23 mouse cellular contexts compared by ENCODE assay signal in the genomic region with DNA sequence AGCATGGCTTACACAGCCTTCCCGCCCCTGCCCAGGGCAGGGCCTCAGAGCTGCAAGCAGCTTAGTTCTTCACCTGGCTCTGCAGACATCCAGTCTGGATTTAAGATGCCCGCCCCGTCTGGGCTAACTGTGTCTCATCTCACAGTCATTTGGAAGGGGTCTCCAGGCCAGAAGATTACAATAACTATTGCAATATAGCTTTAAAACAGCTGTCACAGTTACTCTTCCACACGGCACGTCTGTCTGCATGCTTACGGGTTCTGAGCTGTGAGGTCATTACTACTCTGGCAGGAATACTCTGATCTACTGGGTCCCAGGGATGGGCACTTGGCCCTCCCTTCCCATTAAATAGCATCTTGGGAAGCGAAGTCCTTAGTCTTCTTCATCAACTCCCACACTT.
DNase-seq lines count a peak whose midpoint lies in the region; ATAC-seq and TF ChIP-seq lines count a peak whose summit lies in the region.
"Had no signal": no experiment of that assay in that cellular context is flagged by ENCODE, and none has a peak within 500 bp of the region (broad histone marks: within the 10 kb centered on the region; RNA-seq: fewer than 3 reads in every experiment).

No protein-coding gene starts in this region.

- DNase-seq in lung, embryonic 14.5 days, result peak; percentile 20
- no peak for DNase-seq in lung, postnatal 36 days
- DNase-seq in embryonic facial prominence, embryonic 14.5 days (ENCODE audit: low spot score), result peak; percentile 12
- DNase-seq in urinary bladder, adult 2 months (ENCODE audit: low spot score), result no peak
- no peak for DNase-seq in cerebellum, postnatal 36 days
- DNase-seq: adrenal gland, adult 8-10 months; adrenal gland, postnatal 25 days; cerebellum, adult 18-20 months; cerebellum, adult 9-10 months; cerebellum, postnatal 14 days; forebrain, postnatal 0 days; gastrocnemius, postnatal 25 days; heart, adult 2 months; heart, postnatal 14 days had no signal

- H3K9me3 ChIP-seq in lung, embryonic 14.5 days (ENCODE audit: low read depth, low read length), result no peaks in the 10 kb centered on the region; the same call in 1 of the 2 replicates
- H3K9me3 ChIP-seq in embryonic facial prominence, embryonic 14.5 days (ENCODE audit: control insufficient read depth, low read length), result no peaks in the 10 kb centered on the region
- peaks cover 5% of the 10 kb centered on the region; the same call in 1 of the 2 replicates for H3K9me3 ChIP-seq in limb, embryonic 12.5 days
- H3K9me3 ChIP-seq: embryonic facial prominence, embryonic 15.5 days; heart, embryonic 10.5 days; hindbrain, embryonic 15.5 days had no signal

- H3K27me3 ChIP-seq in lung, embryonic 14.5 days (ENCODE audit: insufficient read depth, low read length), result no peaks in the 10 kb centered on the region
- no peaks in the 10 kb centered on the region for H3K27me3 ChIP-seq in embryonic facial prominence, embryonic 14.5 days (replicated peaks; ENCODE audit: control insufficient read depth, insufficient read depth, low read length)
- no peaks in the 10 kb centered on the region for H3K27me3 ChIP-seq in limb, embryonic 12.5 days
- no peaks in the 10 kb centered on the region for H3K27me3 ChIP-seq in myocyte (ENCODE audit: control insufficient read depth, insufficient read depth, insufficient read length)
- H3K27me3 ChIP-seq: embryonic facial prominence, embryonic 15.5 days; heart, embryonic 13.5 days; hindbrain, embryonic 12.5 days; hindbrain, embryonic 15.5 days had no signal

- TF ChIP-seq POLR2A in myocyte (IDR thresholded peaks at IDR 0.05; ENCODE audit: insufficient read length, low read depth), result no peak

- no peak for TF ChIP-seq CTCF in lung, embryonic 14.5 days (IDR thresholded peaks at IDR 0.05; ENCODE audit: low read depth)

- H3K9ac ChIP-seq in lung, embryonic 14.5 days, result no peak overlapping the region
- no peak overlapping the region for H3K9ac ChIP-seq in embryonic facial prominence, embryonic 14.5 days (ENCODE audit: low read depth, low read length)
- no peak overlapping the region for H3K9ac ChIP-seq in limb, embryonic 12.5 days (replicated peaks)
- H3K9ac ChIP-seq: embryonic facial prominence, embryonic 15.5 days; forebrain, postnatal 0 days; heart, embryonic 13.5 days; hindbrain, embryonic 12.5 days; hindbrain, embryonic 15.5 days had no signal

- no peaks in the 10 kb centered on the region for H3K79me2 ChIP-seq in myocyte (ENCODE audit: control insufficient read depth, insufficient read depth)

- 41% methylated on average over 7 of the region's 7 CpGs for WGBS in lung, embryonic 14.5 days
- WGBS in embryonic facial prominence, embryonic 14.5 days, result 70% methylated on average over 7 of the region's 7 CpGs
- WGBS in limb, embryonic 12.5 days, result 76% methylated on average over 7 of the region's 7 CpGs

- H3K4me2 ChIP-seq in lung, embryonic 14.5 days, result no peak overlapping the region
- no peak overlapping the region for H3K4me2 ChIP-seq in embryonic facial prominence, embryonic 14.5 days (ENCODE audit: low read depth, low read length)
- no peak overlapping the region for H3K4me2 ChIP-seq in limb, embryonic 12.5 days
- H3K4me2 ChIP-seq in myocyte (ENCODE audit: low read depth), result no peak overlapping the region
- H3K4me2 ChIP-seq: embryonic facial prominence, embryonic 15.5 days; heart, embryonic 13.5 days; hindbrain, embryonic 12.5 days; hindbrain, embryonic 15.5 days had no signal

- no peak overlapping the region for H3K27ac ChIP-seq in lung, embryonic 14.5 days (ENCODE audit: low read depth)
- no peak overlapping the region for H3K27ac ChIP-seq in embryonic facial prominence, embryonic 14.5 days (replicated peaks; ENCODE audit: low read depth, low read length)
- H3K27ac ChIP-seq in limb, embryonic 12.5 days, result no peak overlapping the region
- H3K27ac ChIP-seq: embryonic facial prominence, embryonic 15.5 days; heart, adult 2 months; heart, embryonic 10.5 days; heart, embryonic 13.5 days; hindbrain, embryonic 12.5 days; hindbrain, embryonic 15.5 days had no signal

- H3K4me3 ChIP-seq in lung, embryonic 14.5 days (ENCODE audit: low read depth, low read length), result no peak overlapping the region
- no peak overlapping the region for H3K4me3 ChIP-seq in embryonic facial prominence, embryonic 14.5 days (ENCODE audit: low read depth, low read length)
- no peak overlapping the region for H3K4me3 ChIP-seq in limb, embryonic 12.5 days (replicated peaks)
- H3K4me3 ChIP-seq in myocyte, result no peak overlapping the region
- H3K4me3 ChIP-seq: embryonic facial prominence, embryonic 15.5 days; heart, adult 2 months; heart, embryonic 10.5 days; heart, embryonic 13.5 days; hindbrain, embryonic 12.5 days; hindbrain, embryonic 15.5 days had no signal

- no peak for ATAC-seq in lung, embryonic 14.5 days (ENCODE audit: insufficient read depth)
- no peak for ATAC-seq in embryonic facial prominence, embryonic 14.5 days (ENCODE audit: low read depth)
- 0 out of 2 replicates have a peak, but pooled peaks have one; percentile 37 for ATAC-seq in limb, embryonic 12.5 days (ENCODE audit: insufficient number of reproducible peaks, insufficient read depth, low FRiP score, low TSS enrichment, low read depth)
- ATAC-seq: activated CD4-positive, CD25-positive, alpha-beta regulatory T cell, adult 4 months; forebrain, embryonic 14.5 days; forebrain, postnatal 0 days had no signal

- no peak overlapping the region for H3ac ChIP-seq in myocyte (ENCODE audit: control insufficient read depth, insufficient read length)

- no peaks in the 10 kb centered on the region for H3K36me3 ChIP-seq in lung, embryonic 14.5 days (ENCODE audit: insufficient read depth)
- H3K36me3 ChIP-seq in embryonic facial prominence, embryonic 14.5 days (ENCODE audit: control insufficient read depth, insufficient read depth, low read length), result no peaks in the 10 kb centered on the region
- H3K36me3 ChIP-seq in limb, embryonic 12.5 days, result no peaks in the 10 kb centered on the region
- H3K36me3 ChIP-seq in myocyte (ENCODE audit: control insufficient read depth, insufficient read depth), result no peaks in the 10 kb centered on the region
- H3K36me3 ChIP-seq: embryonic facial prominence, embryonic 15.5 days; heart, embryonic 10.5 days; hindbrain, embryonic 12.5 days; hindbrain, embryonic 15.5 days had no signal

- peaks cover 15% of the 10 kb centered on the region; the same call in 1 of the 2 replicates for H3K4me1 ChIP-seq in lung, embryonic 14.5 days (ENCODE audit: insufficient read depth)
- peaks cover 4% of the 10 kb centered on the region for H3K4me1 ChIP-seq in embryonic facial prominence, embryonic 14.5 days (ENCODE audit: control insufficient read depth, insufficient read depth, low read length)
- H3K4me1 ChIP-seq in limb, embryonic 12.5 days (replicated peaks), result peaks cover 32% of the 10 kb centered on the region

TF ChIP-seq in myocyte, 11 proteins besides CTCF, POLR2A, EP300 and RAD21:
- TF ChIP-seq CEBPB (IDR thresholded peaks at IDR 0.05; ENCODE audit: insufficient read depth, poor library complexity, severe bottlenecking) (0 out of 2 replicates have a peak, but pooled peaks have one; percentile 11), SRF (IDR thresholded peaks at IDR 0.05; ENCODE audit: control insufficient read depth, insufficient read length, low read depth) (no peak), MYOD1 (IDR thresholded peaks at IDR 0.05; ENCODE audit: control insufficient read depth in 1 of 3, insufficient read length in 2 of 3, low read depth in 2 of 3) (peak in 1 of 3 experiments; percentile 25)
TF ChIP-seq in myocyte: peak in this region for 2.

Comparison
In these comparisons a context has a peak if more than half of its experiments do, and no peak if none do; other contexts are left out.
1. DNase-seq: peak in lung, embryonic 14.5 days (single experiment) and embryonic facial prominence, embryonic 14.5 days (single experiment); none in lung, postnatal 36 days (single experiment), urinary bladder, adult 2 months (single experiment) and cerebellum, postnatal 36 days (0 of 2).